Mouse (Mus musculus): Measurements from ENCODE around the gene Stk38. TPM values are rescaled to one million over a fixed set of nuclear protein-coding genes. Genes with fewer than 3 reads are reported as not detected.

Stk38 gene
- polyA plus RNA-seq (2012; rRNA removed), result 124 and 144 TPM in 2 replicates

GRCm38 (mm10) chr17:29007641-29008325 lies at the start of gene Stk38:
Gene Stk38, minus strand, starts transcription at chr17:29007995.

GRCm38 (mm10) chr17:29032274-29033069 lies 24.7 kb upstream of the Stk38 start, which contains the start of gene Srsf3:
Gene Srsf3, plus strand, starts transcription at chr17:29032628.

GRCm38 (mm10) chr17:28951831-28952799 lies 55.7 kb downstream of the Stk38 start, which contains the start of gene Kctd20:
Gene Kctd20, plus strand, starts transcription at chr17:28951950.

GRCm38 (mm10) chr17:28943740-28944139 lies 64.1 kb downstream of the Stk38 start, which contains the start of gene Pxt1:
Gene Pxt1, minus strand, starts transcription at chr17:28943840.

Other genes with a start within 250 kb of the Stk38 start
- gene Mapk13, start 238.7 kb downstream of the Stk38 start, polyA plus RNA-seq (2012; rRNA removed), result 1.8 and 3.6 TPM in 2 replicates
- gene Brpf3, start 206.9 kb downstream of the Stk38 start, polyA plus RNA-seq (2012; rRNA removed), result 59.1 and 59.8 TPM in 2 replicates
- 0.01 and 0.05 TPM in 2 replicates for gene Pnpla1, start 149.6 kb downstream of the Stk38 start, polyA plus RNA-seq (2012; rRNA removed)
- 0.14 and 0.17 TPM in 2 replicates for gene 4930539E08Rik, start 92.7 kb downstream of the Stk38 start, polyA plus RNA-seq (2012; rRNA removed)
- gene Pxt1, start 64.2 kb downstream of the Stk38 start, polyA plus RNA-seq (2012; rRNA removed), result 0.14 TPM in 1 of 2 replicates, not detected in the other
- gene Kctd20, start 56.0 kb downstream of the Stk38 start, polyA plus RNA-seq (2012; rRNA removed), result 58.9 and 69.2 TPM in 2 replicates
- 538 and 581 TPM in 2 replicates for gene Srsf3, start 24.6 kb upstream of the Stk38 start, polyA plus RNA-seq (2012; rRNA removed)
- gene Cdkn1a, start 83.0 kb upstream of the Stk38 start, polyA plus RNA-seq (2012; rRNA removed), result 16.1 and 17.5 TPM in 2 replicates
- 0.71 and 3.1 TPM in 2 replicates for gene Rab44, start 106.2 kb upstream of the Stk38 start, polyA plus RNA-seq (2012; rRNA removed)
- 4.6 and 5.8 TPM in 2 replicates for gene Cpne5, start 230.2 kb upstream of the Stk38 start, polyA plus RNA-seq (2012; rRNA removed)

Measured in central nervous system, embryonic 11.5 days (tissue).